Mouse (Mus musculus): Measurements from ENCODE around the gene 4930404H24Rik. TPM values are rescaled to one million over a fixed set of nuclear protein-coding genes. Genes with fewer than 3 reads are reported as not detected.
A peak's percentile ranks its signal among the peaks of the same experiment; 100 is the strongest.

The 4930404H24Rik gene
- polyA plus RNA-seq, 1 experiment: not detected

GRCm38 (mm10) chr2:153499154-153499553 is 6.6 kb downstream of the 4930404H24Rik start:
- H3K27me3 ChIP-seq (ENCODE audit: control insufficient read depth, insufficient read depth, low read length): no peaks in the 10 kb centered on the region
- TF ChIP-seq POLR2A (IDR thresholded peaks at IDR 0.05; ENCODE audit: low read depth, low read length) (no peak), CTCF (IDR thresholded peaks at IDR 0.05; ENCODE audit: extremely low read depth, insufficient read length, insufficient replicate concordance, low read depth, low read length) (peak; percentile 31; the same call in 1 of the 2 replicates)
- H3K4me1 ChIP-seq (ENCODE audit: control insufficient read depth, insufficient read depth, insufficient read length, low read length): peaks cover 4% of the 10 kb centered on the region
- H3K27ac ChIP-seq (ENCODE audit: insufficient read depth, low read depth, low read length): no peak overlapping the region
- H3K36me3 ChIP-seq (ENCODE audit: control insufficient read depth, insufficient read depth, low read length): no peaks in the 10 kb centered on the region
- H3K4me3 ChIP-seq (ENCODE audit: low read depth, low read length): no peak overlapping the region
- 68% methylated on average over 4 of the region's 4 CpGs for WGBS

- Histone ChIP-seq H3K27ac (ENCODE audit: insufficient read depth, low read depth, low read length) (no peak overlapping the region), H3K36me3 (ENCODE audit: control insufficient read depth, insufficient read depth, low read length) (no peaks in the 10 kb centered on the region), H3K4me1 (ENCODE audit: control insufficient read depth, insufficient read depth, insufficient read length, low read length) (no peaks in the 10 kb centered on the region), H3K27me3 (ENCODE audit: control insufficient read depth, insufficient read depth, low read length) (no peaks in the 10 kb centered on the region), H3K4me3 (ENCODE audit: low read depth, low read length) (no peak overlapping the region)
- TF ChIP-seq CTCF (IDR thresholded peaks at IDR 0.05; ENCODE audit: extremely low read depth, insufficient read length, insufficient replicate concordance, low read depth, low read length): no peak
- no peak for TF ChIP-seq POLR2A (IDR thresholded peaks at IDR 0.05; ENCODE audit: low read depth, low read length)
- 75% methylated on average over 5 of the region's 5 CpGs for WGBS
Observed at GRCm38 (mm10) chr2:153506385-153506784, 13.8 kb downstream of the 4930404H24Rik start.

GRCm38 (mm10) chr2:153507969-153508368 is 15.4 kb downstream of the 4930404H24Rik start:
- Histone ChIP-seq H3K36me3 (ENCODE audit: control insufficient read depth, insufficient read depth, low read length) (no peaks in the 10 kb centered on the region), H3K27ac (ENCODE audit: insufficient read depth, low read depth, low read length) (no peak overlapping the region), H3K4me1 (ENCODE audit: control insufficient read depth, insufficient read depth, insufficient read length, low read length) (no peaks in the 10 kb centered on the region), H3K4me3 (ENCODE audit: low read depth, low read length) (no peak overlapping the region), H3K27me3 (ENCODE audit: control insufficient read depth, insufficient read depth, low read length) (no peaks in the 10 kb centered on the region)
- WGBS: 94% methylated on average over 2 of the region's 2 CpGs
- TF ChIP-seq POLR2A (IDR thresholded peaks at IDR 0.05; ENCODE audit: low read depth, low read length): no peak
- no peak for TF ChIP-seq CTCF (IDR thresholded peaks at IDR 0.05; ENCODE audit: extremely low read depth, insufficient read length, insufficient replicate concordance, low read depth, low read length)

- no peak for TF ChIP-seq POLR2A (IDR thresholded peaks at IDR 0.05; ENCODE audit: low read depth, low read length)
- no peak for TF ChIP-seq CTCF (IDR thresholded peaks at IDR 0.05; ENCODE audit: extremely low read depth, insufficient read length, insufficient replicate concordance, low read depth, low read length)
- Histone ChIP-seq H3K36me3 (ENCODE audit: control insufficient read depth, insufficient read depth, low read length) (no peaks in the 10 kb centered on the region), H3K4me3 (ENCODE audit: low read depth, low read length) (no peak overlapping the region), H3K27ac (ENCODE audit: insufficient read depth, low read depth, low read length) (no peak overlapping the region), H3K4me1 (ENCODE audit: control insufficient read depth, insufficient read depth, insufficient read length, low read length) (no peaks in the 10 kb centered on the region), H3K27me3 (ENCODE audit: control insufficient read depth, insufficient read depth, low read length) (no peaks in the 10 kb centered on the region)
- WGBS: 82% methylated on average over 3 of the region's 3 CpGs
Observed at GRCm38 (mm10) chr2:153508405-153508804, 15.8 kb downstream of the 4930404H24Rik start.

GRCm38 (mm10) chr2:153509211-153510029 is 16.8 kb downstream of the 4930404H24Rik start:
- Histone ChIP-seq H3K4me1 (ENCODE audit: control insufficient read depth, insufficient read depth, insufficient read length, low read length) (no peaks in the 10 kb centered on the region), H3K4me3 (ENCODE audit: low read depth, low read length) (no peak overlapping the region), H3K27me3 (ENCODE audit: control insufficient read depth, insufficient read depth, low read length) (no peaks in the 10 kb centered on the region), H3K36me3 (ENCODE audit: control insufficient read depth, insufficient read depth, low read length) (no peaks in the 10 kb centered on the region), H3K27ac (ENCODE audit: insufficient read depth, low read depth, low read length) (no peak overlapping the region)
- TF ChIP-seq CTCF (IDR thresholded peaks at IDR 0.05; ENCODE audit: extremely low read depth, insufficient read length, insufficient replicate concordance, low read depth, low read length): no peak
- no peak for TF ChIP-seq POLR2A (IDR thresholded peaks at IDR 0.05; ENCODE audit: low read depth, low read length)
- 54% methylated on average over 18 of the region's 18 CpGs for WGBS

GRCm38 (mm10) chr2:153510136-153510535 is 17.5 kb downstream of the 4930404H24Rik start:
- WGBS: 89% methylated on average over 8 of the region's 8 CpGs
- no peaks in the 10 kb centered on the region for H3K27me3 ChIP-seq (ENCODE audit: control insufficient read depth, insufficient read depth, low read length)

GRCm38 (mm10) chr2:153511562-153511961 is 19.0 kb downstream of the 4930404H24Rik start:
- TF ChIP-seq POLR2A (IDR thresholded peaks at IDR 0.05; ENCODE audit: low read depth, low read length) (no peak), CTCF (IDR thresholded peaks at IDR 0.05; ENCODE audit: extremely low read depth, insufficient read length, insufficient replicate concordance, low read depth, low read length) (no peak)
- Histone ChIP-seq H3K36me3 (ENCODE audit: control insufficient read depth, insufficient read depth, low read length) (no peaks in the 10 kb centered on the region), H3K27ac (ENCODE audit: insufficient read depth, low read depth, low read length) (no peak overlapping the region), H3K27me3 (ENCODE audit: control insufficient read depth, insufficient read depth, low read length) (no peaks in the 10 kb centered on the region), H3K4me3 (ENCODE audit: low read depth, low read length) (no peak overlapping the region), H3K4me1 (ENCODE audit: control insufficient read depth, insufficient read depth, insufficient read length, low read length) (no peaks in the 10 kb centered on the region)
- WGBS: 79% methylated on average over 6 of the region's 6 CpGs

More at GRCm38 (mm10) chr2:153510136-153510535, 17.5 kb downstream of the 4930404H24Rik start:
- Histone ChIP-seq H3K4me3 (ENCODE audit: low read depth, low read length) (no peak overlapping the region), H3K4me1 (ENCODE audit: control insufficient read depth, insufficient read depth, insufficient read length, low read length) (no peaks in the 10 kb centered on the region), H3K27ac (ENCODE audit: insufficient read depth, low read depth, low read length) (no peak overlapping the region), H3K36me3 (ENCODE audit: control insufficient read depth, insufficient read depth, low read length) (no peaks in the 10 kb centered on the region)
- TF ChIP-seq CTCF (IDR thresholded peaks at IDR 0.05; ENCODE audit: extremely low read depth, insufficient read length, insufficient replicate concordance, low read depth, low read length) (no peak), POLR2A (IDR thresholded peaks at IDR 0.05; ENCODE audit: low read depth, low read length) (no peak)
